Mouse (Mus musculus) T-helper 1 cell (primary cell): Measurements from ENCODE around the gene Cend1.

Experiments
- in situ Hi-C: fragments of 300-600 bp; cut with MboI, MseI; formaldehyde crosslinking; loops from one replicate; pipeline ENCODE4 v1.15.1; 2025; ENCODE audit warnings: high pct_unique_total_duplicates

Cend1 gene

GRCm38 (mm10) chr7:141429310-141429709, at the start of gene Cend1:
Cend1 (minus strand) TSS chr7:141429491.
- in situ Hi-C loops, result no loop called here

GRCm38 (mm10) chr7:141478270-141478748, 49.0 kb upstream of the Cend1 start:
- in situ Hi-C loops, result loop anchor here (10.0 kb wide), 1 partner anchor 906 kb away; the partner anchor contains the start of genes Ctsd and Gm49369

GRCm38 (mm10) chr7:141477578-141478269, 48.4 kb upstream of the Cend1 start:
- in situ Hi-C loops, result loop anchor here (10.0 kb wide), 1 partner anchor 907 kb away; the partner anchor contains the start of genes Ctsd and Gm49369

GRCm38 (mm10) chr7:141476981-141477370, 47.7 kb upstream of the Cend1 start:
- in situ Hi-C loops, result loop anchor here (10.0 kb wide), 1 partner anchor 908 kb away; the partner anchor contains the start of genes Ctsd and Gm49369

- in situ Hi-C loops, result loop anchor here (10.0 kb wide), 1 partner anchor 908 kb away; the partner anchor contains the start of genes Ctsd and Gm49369
Measured at GRCm38 (mm10) chr7:141476226-141476980, 47.1 kb upstream of the Cend1 start.

GRCm38 (mm10) chr7:141475805-141476158, 46.5 kb upstream of the Cend1 start:
- in situ Hi-C loops, result loop anchor here (10.0 kb wide), 1 partner anchor 909 kb away; the partner anchor contains the start of genes Ctsd and Gm49369

GRCm38 (mm10) chr7:141475011-141475804, 45.9 kb upstream of the Cend1 start, which contains the start of the genes Polr2l and Tspan4:
Polr2l (minus strand) TSS chr7:141475132.
Tspan4 (plus strand) TSS chr7:141475240.
- in situ Hi-C loops, result loop anchor here (10.0 kb wide), 1 partner anchor 910 kb away; the partner anchor contains the start of genes Ctsd and Gm49369

- in situ Hi-C loops, result loop anchor here (10.0 kb wide), 1 partner anchor 911 kb away; the partner anchor contains the start of genes Ctsd and Gm49369
Measured at GRCm38 (mm10) chr7:141474160-141474559, 44.9 kb upstream of the Cend1 start.

GRCm38 (mm10) chr7:141472763-141473162, 43.5 kb upstream of the Cend1 start:
- in situ Hi-C loops, result loop anchor here (10.0 kb wide), 1 partner anchor 912 kb away; the partner anchor contains the start of genes Ctsd and Gm49369

GRCm38 (mm10) chr7:141472226-141472625, 42.9 kb upstream of the Cend1 start:
- in situ Hi-C loops, result loop anchor here (10.0 kb wide), 1 partner anchor 913 kb away; the partner anchor contains the start of genes Ctsd and Gm49369

GRCm38 (mm10) chr7:141471236-141471635, 41.9 kb upstream of the Cend1 start:
- in situ Hi-C loops, result loop anchor here (10.0 kb wide), 1 partner anchor 914 kb away; the partner anchor contains the start of genes Ctsd and Gm49369

GRCm38 (mm10) chr7:141470637-141470944, 41.3 kb upstream of the Cend1 start:
- in situ Hi-C loops, result loop anchor here (10.0 kb wide), 1 partner anchor 914 kb away; the partner anchor contains the start of genes Ctsd and Gm49369

GRCm38 (mm10) chr7:141469901-141470636, 40.8 kb upstream of the Cend1 start:
- in situ Hi-C loops, result loop anchor here (10.0 kb wide), 1 partner anchor 915 kb away; the partner anchor contains the start of genes Ctsd and Gm49369

- in situ Hi-C loops, result no loop called here
Measured at GRCm38 (mm10) chr7:141469352-141469751, 40.1 kb upstream of the Cend1 start.

- in situ Hi-C loops, result no loop called here
Measured at GRCm38 (mm10) chr7:141468522-141469211, 39.4 kb upstream of the Cend1 start.

GRCm38 (mm10) chr7:141468164-141468521, 38.9 kb upstream of the Cend1 start:
- in situ Hi-C loops, result no loop called here

- in situ Hi-C loops, result no loop called here
Measured at GRCm38 (mm10) chr7:141467230-141468030, 38.1 kb upstream of the Cend1 start, which contains the start of gene Cd151. Cd151 (plus strand) TSS chr7:141467392.

GRCm38 (mm10) chr7:141466607-141467148, 37.4 kb upstream of the Cend1 start:
- in situ Hi-C loops, result no loop called here

GRCm38 (mm10) chr7:141466045-141466394, 36.7 kb upstream of the Cend1 start:
- in situ Hi-C loops, result no loop called here
